Mouse (Mus musculus): Measurements from ENCODE around the gene Tmeff1.

DNA sequence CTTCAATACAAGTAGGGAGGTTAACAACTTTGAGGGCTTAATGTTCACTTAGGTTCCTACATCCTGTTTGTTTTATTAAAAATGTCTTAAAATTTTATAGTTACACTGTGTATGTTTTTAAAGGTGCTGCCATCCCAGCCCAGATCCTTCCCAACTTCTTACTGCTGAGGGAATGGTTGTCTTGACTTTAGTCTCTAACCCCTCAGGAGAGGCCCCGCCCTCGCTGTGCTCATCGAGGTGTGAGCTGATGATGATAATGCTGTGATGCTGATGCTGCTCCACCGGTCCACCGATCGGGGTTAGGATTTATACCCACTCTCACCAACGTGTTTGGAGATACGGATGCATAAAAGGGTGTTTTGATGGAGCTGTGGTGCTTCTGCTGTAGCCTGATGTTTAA lies 23.1 kb upstream of the Tmeff1 start:
- TF ChIP-seq CTCF (IDR thresholded peaks at IDR 0.05) (no peak), EP300 (IDR thresholded peaks at IDR 0.05) (no peak)

Data from lung, postnatal 0 days (tissue).